Mouse (Mus musculus) Patski (cell line): Measurements from ENCODE around the gene Arid1a. TPM values are rescaled to one million over a fixed set of nuclear protein-coding genes. Genes with fewer than 3 reads are reported as not detected.

ENCODE experiments used
- ATAC-seq: fragments of 100-300 bp; one replicate; pipeline ENCODE4 v1.8.0; 2021
- CTCF ChIA-PET: fragments of 350-600 bp; sonication (Branson Sonifier 250); formaldehyde crosslinking; loops from one replicate; lab custom pipeline; 2022; ENCODE audit warnings: inconsistent platforms; lab: Charles Lee
- POLR2A ChIA-PET: fragments of 350-600 bp; sonication (Branson Sonifier 250); formaldehyde crosslinking; loops from one replicate; lab custom pipeline; 2022; ENCODE audit warnings: antibody characterized with exemption, inconsistent platforms; lab: Charles Lee
- DNase-seq: peaks from one replicate; pipeline ENCODE4 v3.0.0-alpha.2; 2011; ENCODE audit warnings: low read depth, low spot score
- H3K27me3 ChIP-seq: fragments of 371-371 bp; one replicate; pipeline ENCODE4 v1.5.1; 2021
- CTCF ChIP-seq: fragments of 100-300 bp; IDR thresholded peaks from one replicate; pipeline ENCODE4 v1.5.1; 2021
- in situ Hi-C: fragments of 300-500 bp; cut with MboI; formaldehyde crosslinking; loops from 3 replicates; pipeline ENCODE4 v1.11.1; 2018; ENCODE audit warnings: low pct_unique_long_range_greater_than_20kb, mixed read lengths
- polyA plus RNA-seq: library from polyadenylated mRNA; unstranded; gene quantifications from one replicate; pipeline ENCODE4 v1.2.3, GENCODE M21; 2021

Arid1a gene
- polyA plus RNA-seq, 1 experiment from 2014 or later, result 33.2 TPM

GRCm38 (mm10) chr4:133709395-133709794, 47.2 kb downstream of the Arid1a start:
- in situ Hi-C loops, result no loop called here
- DNase-seq (no peak), ATAC-seq (no peak)
- no peak for TF ChIP-seq CTCF
- POLR2A ChIA-PET, result no interaction called here
- CTCF ChIA-PET, result interaction anchor here (1.6 kb wide), 1 partner anchor 34 kb away, joined by 3 read pairs; no protein-coding TSS in a partner anchor
- H3K27me3 ChIP-seq, result no peaks in the 10 kb centered on the region

DNA sequence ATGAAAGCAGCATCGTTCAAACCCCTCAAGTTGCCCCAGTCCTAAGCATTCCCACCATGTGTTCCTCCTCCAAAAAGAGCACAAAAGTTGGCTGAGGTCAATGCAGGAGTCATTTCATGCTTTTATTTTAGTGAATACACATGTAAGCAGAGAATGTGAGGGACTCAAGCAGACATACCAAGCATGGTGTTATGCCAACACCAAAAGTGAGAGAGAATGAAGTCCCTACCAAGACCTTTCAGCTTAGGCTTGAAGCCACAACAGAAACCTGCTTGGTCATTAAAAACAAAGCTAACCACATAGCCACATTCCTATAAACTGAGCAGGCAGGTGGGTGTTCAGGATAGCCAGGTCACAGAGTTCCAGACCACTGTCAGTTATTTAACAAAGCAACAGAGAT, 49.1 kb downstream of the Arid1a start:
- CTCF ChIA-PET, result no interaction called here
- no peaks in the 10 kb centered on the region for H3K27me3 ChIP-seq
- TF ChIP-seq CTCF, result no peak
- POLR2A ChIA-PET, result interaction anchor here (0.6 to 1.3 kb wide), 3 partner anchors 34 to 99 kb away, joined by 3 to 4 read pairs (median 3); no protein-coding TSS in a partner anchor
- peak; percentile 47 for ATAC-seq
- DNase-seq, result no peak
- in situ Hi-C loops, result no loop called here

DNA sequence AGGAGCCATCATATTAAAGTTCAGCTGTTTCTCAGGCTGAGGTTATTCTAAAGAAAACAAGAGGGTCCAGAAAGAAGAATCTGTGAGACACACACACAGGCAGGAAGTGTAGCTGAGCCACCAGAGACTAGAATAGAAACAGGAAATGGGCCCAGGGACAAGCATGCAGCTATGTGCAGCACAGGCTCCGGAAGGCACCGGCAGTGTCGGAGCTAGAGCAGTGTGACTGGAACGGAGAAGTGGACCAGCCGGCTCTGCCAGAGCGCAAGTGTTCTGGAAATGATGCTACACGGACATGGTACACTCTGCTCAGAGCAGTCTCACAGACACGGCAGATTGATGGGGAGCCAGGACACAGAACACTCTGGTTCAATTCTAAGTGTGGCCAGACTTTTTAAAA, 49.6 kb downstream of the Arid1a start:
- no peaks in the 10 kb centered on the region for H3K27me3 ChIP-seq
- no peak for TF ChIP-seq CTCF
- ATAC-seq, result no peak
- ChIA-PET POLR2A (interaction anchor here (1.3 kb wide), 1 partner anchor 34 kb away, joined by 3 read pairs; no protein-coding TSS in a partner anchor), CTCF (no interaction called here)
- DNase-seq, result no peak
- in situ Hi-C loops, result no loop called here

GRCm38 (mm10) chr4:133705062-133705461, 51.5 kb downstream of the Arid1a start:
- no peaks in the 10 kb centered on the region for H3K27me3 ChIP-seq
- ATAC-seq, result no peak
- no peak for TF ChIP-seq CTCF
- DNase-seq, result no peak
- in situ Hi-C loops, result no loop called here
- ChIA-PET CTCF (interaction anchor here (0.7 kb wide), 1 partner anchor 8 kb away, joined by 3 read pairs; no protein-coding TSS in a partner anchor), POLR2A (interaction anchor here (0.7 kb wide), 1 partner anchor 225 kb away, joined by 4 read pairs; no protein-coding TSS in a partner anchor)

GRCm38 (mm10) chr4:133700905-133701368, 55.6 kb downstream of the Arid1a start:
- ChIA-PET CTCF (no interaction called here), POLR2A (no interaction called here)
- TF ChIP-seq CTCF, result no peak
- in situ Hi-C loops, result no loop called here
- DNase-seq (no peak), ATAC-seq (no peak)
- no peaks in the 10 kb centered on the region for H3K27me3 ChIP-seq

GRCm38 (mm10) chr4:133695363-133695762, 61.2 kb downstream of the Arid1a start:
- TF ChIP-seq CTCF, result no peak
- ATAC-seq (no peak), DNase-seq (no peak)
- in situ Hi-C loops, result no loop called here
- no peaks in the 10 kb centered on the region for H3K27me3 ChIP-seq
- POLR2A ChIA-PET, result interaction anchor here (0.5 kb wide), 1 partner anchor 236 kb away, joined by 3 read pairs; no protein-coding TSS in a partner anchor
- CTCF ChIA-PET, result interaction anchor here (1.1 kb wide), 1 partner anchor 30 kb away, joined by 4 read pairs; no protein-coding TSS in a partner anchor

DNA sequence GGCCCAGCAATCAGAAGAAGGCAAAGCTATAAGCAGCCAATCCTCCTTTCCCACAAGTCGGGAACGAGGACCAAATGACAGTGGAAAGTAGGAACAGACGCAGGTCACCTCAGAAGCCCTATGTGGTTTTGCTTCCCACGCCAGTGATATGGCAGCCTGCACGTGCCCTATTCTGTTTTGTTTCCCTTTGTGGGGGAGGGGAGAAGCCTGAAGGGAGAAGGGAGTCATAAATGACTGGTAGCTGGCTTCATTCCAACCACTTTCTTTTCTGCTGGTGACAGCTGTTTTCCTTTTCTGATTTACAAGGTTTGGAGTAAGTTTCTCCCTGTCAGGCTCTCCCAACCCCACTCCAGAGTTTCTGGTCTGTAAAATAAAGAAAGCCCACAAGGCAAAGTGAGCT, 66.3 kb downstream of the Arid1a start:
- DNase-seq (no peak), ATAC-seq (no peak)
- ChIA-PET POLR2A (interaction anchor here (0.7 kb wide), 1 partner anchor 14 kb away, joined by 3 read pairs; no protein-coding TSS in a partner anchor), CTCF (interaction anchor here (2.4 kb wide), 1 partner anchor 25 kb away, joined by 5 read pairs; no protein-coding TSS in a partner anchor)
- H3K27me3 ChIP-seq, result no peaks in the 10 kb centered on the region
- in situ Hi-C loops, result no loop called here
- TF ChIP-seq CTCF, result no peak

DNA sequence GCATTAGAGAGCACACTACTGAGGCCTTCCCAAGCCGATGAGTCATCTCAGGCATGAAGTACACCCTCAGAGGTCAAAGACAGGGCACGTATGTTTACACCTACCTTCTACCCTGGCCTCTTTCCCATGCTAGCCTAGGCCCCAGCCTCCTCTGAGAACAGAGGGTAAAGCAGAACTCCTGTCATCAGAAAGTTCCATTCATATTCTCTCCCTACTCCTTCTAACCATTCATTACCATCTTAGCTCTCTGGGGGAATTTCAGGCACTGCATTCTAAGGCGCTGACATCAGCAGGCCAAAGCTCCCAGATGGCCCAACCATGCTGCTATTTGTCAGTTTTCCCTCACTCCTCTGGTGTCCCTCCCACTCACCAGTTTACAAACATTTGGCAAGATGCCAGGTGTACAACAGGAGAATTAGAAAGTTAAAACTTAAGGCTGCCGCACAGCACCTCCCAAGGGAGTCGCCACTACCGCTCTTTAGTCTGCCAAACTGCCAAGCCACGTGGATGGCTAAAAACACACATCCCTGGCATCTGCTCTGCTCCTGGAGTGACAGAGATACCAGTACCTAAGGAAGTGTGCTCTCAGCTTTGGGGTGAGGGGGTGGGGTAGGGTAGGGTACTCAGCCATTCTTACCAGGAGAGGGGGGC, 68.0 kb downstream of the Arid1a start:
- ChIA-PET POLR2A (interaction anchor here (0.8 kb wide), 1 partner anchor 66 kb away, joined by 3 read pairs; no protein-coding TSS in a partner anchor), CTCF (interaction anchor here (1.0 to 1.5 kb wide), 2 partner anchors 9 to 13 kb away, joined by 3 to 5 read pairs; no protein-coding TSS in a partner anchor)
- DNase-seq, result no peak
- peak; percentile 78 for ATAC-seq
- in situ Hi-C loops, result no loop called here
- no peak for TF ChIP-seq CTCF
- H3K27me3 ChIP-seq, result no peaks in the 10 kb centered on the region

DNA sequence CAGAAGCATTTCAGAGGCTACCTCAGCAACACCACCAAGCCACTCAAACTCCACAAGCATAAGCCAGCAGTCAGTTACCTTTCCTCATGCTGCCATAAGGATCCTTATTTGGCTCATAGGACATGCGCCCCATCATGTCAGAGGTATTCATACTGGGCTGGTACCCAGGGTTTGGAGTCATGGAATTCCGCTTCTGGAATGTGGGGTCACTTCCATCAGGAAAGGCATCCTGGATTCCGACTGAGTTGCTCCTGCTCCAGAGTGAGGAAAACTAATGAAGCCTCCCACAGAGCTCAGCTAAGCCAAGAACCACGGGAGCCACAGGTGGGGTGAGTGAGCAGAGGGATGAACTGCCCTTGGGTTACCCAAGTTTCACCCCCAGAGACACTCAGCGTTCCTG, 69.4 kb downstream of the Arid1a start:
- ATAC-seq (no peak), DNase-seq (no peak)
- ChIA-PET CTCF (interaction anchor here (1.4 kb wide), 1 partner anchor 15 kb away, joined by 4 read pairs; no protein-coding TSS in a partner anchor), POLR2A (interaction anchor here (1.3 kb wide), 1 partner anchor 14 kb away, joined by 12 read pairs; the partner anchor contains the start of gene Pigv)
- no peaks in the 10 kb centered on the region for H3K27me3 ChIP-seq
- TF ChIP-seq CTCF, result no peak
- in situ Hi-C loops, result no loop called here

DNA sequence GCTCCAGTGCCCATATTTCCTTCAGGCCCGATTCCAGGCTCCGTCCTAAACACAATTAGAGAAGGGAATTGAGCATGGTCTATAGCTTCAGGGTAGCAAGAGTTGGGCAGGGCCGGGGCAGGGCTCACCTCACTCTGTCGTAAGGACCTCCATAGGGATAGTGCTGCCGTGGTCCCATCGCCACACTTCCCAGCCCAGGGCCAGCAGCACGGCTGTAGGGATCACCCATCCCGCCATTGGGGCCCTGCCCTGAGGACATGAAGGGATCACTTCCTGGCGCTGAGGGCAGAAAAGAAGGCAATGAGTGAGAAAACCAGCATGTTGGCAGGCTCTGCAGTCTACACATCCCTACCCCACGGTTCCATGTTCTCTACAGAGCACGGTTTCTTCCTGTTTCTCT, 70.1 kb downstream of the Arid1a start:
- CTCF ChIA-PET, result no interaction called here
- TF ChIP-seq CTCF, result no peak

More for the DNA sequence above, 70.1 kb downstream of the Arid1a start:
- DNase-seq (no peak), ATAC-seq (no peak)
- in situ Hi-C loops, result no loop called here
- POLR2A ChIA-PET, result interaction anchor here (1.3 kb wide), 1 partner anchor 14 kb away, joined by 12 read pairs; the partner anchor contains the start of gene Pigv
- no peaks in the 10 kb centered on the region for H3K27me3 ChIP-seq
